Mouse (Mus musculus) small intestine, adult 2 months (tissue): ENCODE measurements around the gene Cib1. TPM values are rescaled to one million over a fixed set of nuclear protein-coding genes. Genes with fewer than 3 reads are reported as not detected.

Source experiments
- H3K27ac ChIP-seq: fragments of 200-500 bp; 2 replicates; pipeline ENCODE4 v1.5.1; 2012; ENCODE audit warnings: low read depth, low read length, control low read depth, inconsistent platforms; ENCODE audit not compliant: insufficient read depth
- H3K27me3 ChIP-seq: fragments of 200-500 bp; 2 replicates; pipeline ENCODE4 v1.6.1; 2012; ENCODE audit warnings: mild to moderate bottlenecking, moderate library complexity, low read length, inconsistent platforms; ENCODE audit not compliant: control insufficient read depth, insufficient read depth
- H3K36me3 ChIP-seq: fragments of 200-500 bp; 2 replicates; pipeline ENCODE4 v1.6.1; 2012; ENCODE audit warnings: mild to moderate bottlenecking, low read length, control low read depth, inconsistent platforms; ENCODE audit not compliant: control insufficient read depth, insufficient read depth
- H3K4me1 ChIP-seq: fragments of 200-500 bp; 2 replicates; pipeline ENCODE4 v1.6.1; 2012; ENCODE audit warnings: low read length, inconsistent platforms, mixed read lengths; ENCODE audit not compliant: control insufficient read depth, insufficient read depth, insufficient read length
- H3K4me3 ChIP-seq: fragments of 200-500 bp; 2 replicates; pipeline ENCODE4 v1.5.1; 2012; ENCODE audit warnings: low read depth, mild to moderate bottlenecking, control low read depth, inconsistent platforms, low read length, moderate library complexity
- CTCF ChIP-seq: fragments of 200-500 bp; IDR thresholded peaks from 2 replicates; pipeline ENCODE4 v1.5.1; 2012; ENCODE audit warnings: low read depth, mild to moderate bottlenecking, control low read depth, inconsistent platforms, low read length, moderate library complexity, mixed read lengths; ENCODE audit not compliant: insufficient replicate concordance, insufficient read length; ENCODE audit errors: extremely low read depth
- POLR2A ChIP-seq: fragments of 200-500 bp; IDR thresholded peaks from 2 replicates; pipeline ENCODE4 v1.6.1; 2012; ENCODE audit warnings: low read depth, mild to moderate bottlenecking, control low read depth, inconsistent platforms, low read length, moderate library complexity
- WGBS: fragments of 180-500 bp; shearing (Covaris S2); methylation state at CpG from one replicate; pipeline ENCODE4 v1.1.7; 2018; 5-methylcytosine and 5-hydroxymethylcytosine counted together
- polyA plus RNA-seq: library from polyadenylated mRNA; depleted of rRNA; stranded (reverse); fragments of >200 nt; gene quantifications from 2 replicates; pipeline ENCODE4 v1.2.3, GENCODE M21; 2012; rRNA removed

Gene Cib1
- polyA plus RNA-seq, 1 experiment: 530 TPM

DNA sequence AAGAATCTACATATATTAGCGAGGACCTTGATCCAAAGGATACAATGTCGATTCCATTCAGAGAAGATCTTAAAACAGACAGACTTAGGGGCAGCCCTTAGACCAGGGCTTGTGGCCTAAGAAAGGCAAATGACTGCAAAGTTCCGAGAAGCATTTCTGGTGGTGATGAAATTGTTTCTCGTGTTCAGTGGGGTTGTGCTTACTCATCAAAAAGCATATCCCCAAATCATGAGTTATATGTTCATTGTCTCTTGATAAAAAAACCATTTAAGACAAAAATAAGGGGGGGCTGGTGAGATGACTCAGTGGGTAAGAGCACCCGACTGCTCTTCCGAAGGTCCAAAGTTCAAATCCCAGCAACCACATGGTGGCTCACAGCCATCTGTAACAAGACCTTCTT lies 53.3 kb downstream of the Cib1 start:
- 59% methylated on average over 6 of the region's 6 CpGs for WGBS
- peaks cover 23% of the 10 kb centered on the region; the same call in 1 of the 2 replicates for H3K4me1 ChIP-seq

GRCm38 (mm10) chr7:80178037-80178729 lies 54.4 kb downstream of the Cib1 start:
- Histone ChIP-seq H3K27ac (no peak overlapping the region), H3K27me3 (no peaks in the 10 kb centered on the region), H3K4me1 (peaks cover 19% of the 10 kb centered on the region; the same call in 1 of the 2 replicates), H3K4me3 (no peak overlapping the region), H3K36me3 (no peaks in the 10 kb centered on the region)
- TF ChIP-seq POLR2A (no peak), CTCF (no peak)
- WGBS: 92% methylated on average over 10 of the region's 10 CpGs

More for the DNA sequence above, 53.3 kb downstream of the Cib1 start:
- no peak for TF ChIP-seq CTCF
- TF ChIP-seq POLR2A: no peak
- Histone ChIP-seq H3K4me3 (no peak overlapping the region), H3K36me3 (no peaks in the 10 kb centered on the region), H3K27me3 (no peaks in the 10 kb centered on the region), H3K27ac (no peak overlapping the region)

- Histone ChIP-seq H3K27me3 (no peaks in the 10 kb centered on the region), H3K36me3 (no peaks in the 10 kb centered on the region), H3K4me1 (peaks cover 21% of the 10 kb centered on the region), H3K27ac (no peak overlapping the region), H3K4me3 (no peak overlapping the region)
- 86% methylated on average over 3 of the region's 3 CpGs for WGBS
- TF ChIP-seq POLR2A (no peak), CTCF (no peak)
These were observed 55.2 kb downstream of the Cib1 start for GRCm38 (mm10) chr7:80177438-80177837.

Other genes with a start within 250 kb of the Cib1 start
- gene Zfp710, start 208.0 kb downstream of the Cib1 start, polyA plus RNA-seq: 34.9 and 67.9 TPM in 2 replicates
- 57.2 and 82.3 TPM in 2 replicates for gene Idh2, start 117.4 kb downstream of the Cib1 start, polyA plus RNA-seq
- gene Sema4b, start 46.0 kb downstream of the Cib1 start, polyA plus RNA-seq: 47.9 and 84.4 TPM in 2 replicates
- 2.3 and 3.2 TPM in 2 replicates for gene Gdpgp1, start 52 bp upstream of the Cib1 start, polyA plus RNA-seq
- gene Ttll13, start 13.6 kb upstream of the Cib1 start, polyA plus RNA-seq: 0.05 and 0.08 TPM in 2 replicates
- gene Ngrn, start 28.4 kb upstream of the Cib1 start, polyA plus RNA-seq: 8.9 and 12.3 TPM in 2 replicates
- gene Vps33b, start 36.8 kb upstream of the Cib1 start, polyA plus RNA-seq: 8.8 and 17.8 TPM in 2 replicates
- gene Prc1, start 61.6 kb upstream of the Cib1 start, polyA plus RNA-seq: 6.6 and 15.0 TPM in 2 replicates
- 3.0 and 3.3 TPM in 2 replicates for gene Rccd1, start 91.6 kb upstream of the Cib1 start, polyA plus RNA-seq
- 37.1 and 66.6 TPM in 2 replicates for gene Unc45a, start 108.2 kb upstream of the Cib1 start, polyA plus RNA-seq
- 5.2 and 7.2 TPM in 2 replicates for gene Hddc3, start 110.3 kb upstream of the Cib1 start, polyA plus RNA-seq
- gene Man2a2, start 138.6 kb upstream of the Cib1 start, polyA plus RNA-seq: 16.8 and 30.2 TPM in 2 replicates
- gene Fes, start 155.1 kb upstream of the Cib1 start, polyA plus RNA-seq: 15.2 and 16.6 TPM in 2 replicates
- 75.2 and 117 TPM in 2 replicates for gene Furin, start 172.6 kb upstream of the Cib1 start, polyA plus RNA-seq